Mouse (Mus musculus) MEL (cell line): ENCODE measurements around the gene Elf3. TPM values are rescaled to one million over a fixed set of nuclear protein-coding genes. Genes with fewer than 3 reads are reported as not detected.

Source experiments
- DNase-seq: peaks from one replicate; pipeline ENCODE4 v3.0.0; 2011; ENCODE audit warnings: low read depth, low spot score
- H3K27ac ChIP-seq: 2 replicates; pipeline ENCODE4 v1.5.1; 2012; ENCODE audit warnings: low read depth, mild to moderate bottlenecking, control low read depth, low read length, moderate library complexity; ENCODE audit not compliant: control insufficient read depth
- H3K27me3 ChIP-seq, 2 experiments: fragments of 150-350 bp in 1 of 2; sonication (generic) in 1 of 2; 2 replicates each; pipeline ENCODE4 v1.6.1; 2012; ENCODE audit warnings: low read length in 2 of 2, mild to moderate bottlenecking in 2 of 2, improper control_type of control experiment in 1 of 2, moderate library complexity in 1 of 2; ENCODE audit not compliant: insufficient read depth in 2 of 2, control insufficient read depth in 1 of 2
- H3K36me3 ChIP-seq, 2 experiments: 2 replicates each; pipeline ENCODE4 v1.6.1; 2012 to 2014; ENCODE audit warnings: low read length in 2 of 2, improper control_type of control experiment in 1 of 2, inconsistent platforms in 1 of 2, mild to moderate bottlenecking in 1 of 2; ENCODE audit not compliant: insufficient read depth in 2 of 2, control insufficient read depth in 1 of 2
- H3K4me1 ChIP-seq, 2 experiments: fragments of 150-350 bp in 1 of 2; sonication (generic) in 1 of 2; 2 replicates each; pipeline ENCODE4 v1.6.1; 2012; ENCODE audit warnings: low read length in 2 of 2, improper control_type of control experiment in 1 of 2, mild to moderate bottlenecking in 1 of 2; ENCODE audit not compliant: insufficient read depth in 2 of 2, control insufficient read depth in 1 of 2
- H3K4me3 ChIP-seq, 2 experiments: fragments of 150-350 bp in 1 of 2; sonication (generic) in 1 of 2; 2 replicates each; pipeline ENCODE4 v1.5.1; 2012; ENCODE audit warnings: low read depth in 2 of 2, low read length in 2 of 2, mild to moderate bottlenecking in 2 of 2, moderate library complexity in 2 of 2, control low read depth in 1 of 2, improper control_type of control experiment in 1 of 2; ENCODE audit not compliant: control insufficient read depth in 1 of 2, insufficient read depth in 1 of 2
- H3K79me2 ChIP-seq: 2 replicates; pipeline ENCODE4 v1.6.1; 2012; ENCODE audit warnings: mild to moderate bottlenecking, low read length, moderate library complexity; ENCODE audit not compliant: control insufficient read depth, poor library complexity, insufficient read depth
- H3K9ac ChIP-seq: 2 replicates; pipeline ENCODE4 v1.6.1; 2012; ENCODE audit warnings: low read depth, mild to moderate bottlenecking, control low read depth, low read length, moderate library complexity; ENCODE audit not compliant: control insufficient read depth, poor library complexity, severe bottlenecking
- H3K9me3 ChIP-seq: fragments of 150-350 bp; sonication (generic); replicated peaks from 2 replicates; pipeline ENCODE4 v1.6.1; 2012; ENCODE audit warnings: mild to moderate bottlenecking, low read length, improper control_type of control experiment, moderate library complexity; ENCODE audit not compliant: insufficient read depth
- BHLHE40 ChIP-seq: IDR thresholded peaks from 2 replicates; pipeline ENCODE4 v1.6.1; 2012; ENCODE audit warnings: low read depth, mild to moderate bottlenecking, inconsistent platforms, low read length, improper control_type of control experiment, borderline replicate concordance
- CHD1 ChIP-seq: IDR thresholded peaks from 2 replicates; pipeline ENCODE4 v1.6.1; 2012; ENCODE audit warnings: low read depth, mild to moderate bottlenecking, inconsistent platforms, low read length, improper control_type of control experiment
- CHD2 ChIP-seq: IDR thresholded peaks from 2 replicates; pipeline ENCODE4 v1.6.1; 2011; ENCODE audit warnings: low read length, improper control_type of control experiment
- ELF1 ChIP-seq: IDR thresholded peaks from 2 replicates; pipeline ENCODE4 v1.6.1; 2014; ENCODE audit warnings: low read depth, mild to moderate bottlenecking, inconsistent platforms, low read length, improper control_type of control experiment, moderate library complexity
- EP300 ChIP-seq, 2 experiments: IDR thresholded peaks; 2 replicates each; pipeline ENCODE4 v1.6.1; 2011; ENCODE audit warnings: improper control_type of control experiment in 2 of 2, low read length in 2 of 2, low read depth in 1 of 2, mild to moderate bottlenecking in 1 of 2
- GATA1 ChIP-seq: IDR thresholded peaks from 2 replicates; pipeline ENCODE4 v1.6.1; 2011; ENCODE audit warnings: low read depth, low read length, improper control_type of control experiment
- JUND ChIP-seq: IDR thresholded peaks from 2 replicates; pipeline ENCODE4 v1.6.1; 2011; ENCODE audit warnings: low read depth, mild to moderate bottlenecking, improper control_type of control experiment, low read length
- MAFK ChIP-seq: IDR thresholded peaks from 2 replicates; pipeline ENCODE4 v1.6.1; 2011; ENCODE audit warnings: low read depth, mild to moderate bottlenecking, low read length, improper control_type of control experiment, borderline replicate concordance
- MAX ChIP-seq: IDR thresholded peaks from 2 replicates; pipeline ENCODE4 v1.6.1; 2011; ENCODE audit warnings: low read length, improper control_type of control experiment
- MAZ ChIP-seq: IDR thresholded peaks from 2 replicates; pipeline ENCODE4 v1.6.1; 2012; ENCODE audit warnings: low read depth, mild to moderate bottlenecking, inconsistent platforms, low read length, improper control_type of control experiment
- MEF2A ChIP-seq: IDR thresholded peaks from 2 replicates; pipeline ENCODE4 v1.6.1; 2014; ENCODE audit warnings: low read depth, mild to moderate bottlenecking, inconsistent platforms, low read length, improper control_type of control experiment; ENCODE audit not compliant: poor library complexity, insufficient replicate concordance, severe bottlenecking; ENCODE audit errors: extremely low read depth
- MXI1 ChIP-seq: IDR thresholded peaks from 2 replicates; pipeline ENCODE4 v1.6.1; 2011; ENCODE audit warnings: mild to moderate bottlenecking, low read depth, low read length, improper control_type of control experiment
- MYB ChIP-seq: IDR thresholded peaks from 2 replicates; pipeline ENCODE4 v1.6.1; 2011; ENCODE audit warnings: mild to moderate bottlenecking, low read depth, low read length, improper control_type of control experiment
- MYC ChIP-seq: IDR thresholded peaks from 2 replicates; pipeline ENCODE4 v1.6.1; 2011; ENCODE audit warnings: low read depth, mild to moderate bottlenecking, low read length, improper control_type of control experiment, moderate library complexity
- NELFE ChIP-seq: IDR thresholded peaks from 2 replicates; pipeline ENCODE4 v1.6.1; 2011; ENCODE audit warnings: low read depth, low read length, improper control_type of control experiment
- POLR2AphosphoS5 ChIP-seq: IDR thresholded peaks from 2 replicates; pipeline ENCODE4 v1.6.1; 2012; ENCODE audit warnings: low read depth, borderline replicate concordance, mild to moderate bottlenecking, inconsistent platforms, low read length, moderate library complexity, mixed read lengths
- RAD21 ChIP-seq: IDR thresholded peaks from 2 replicates; pipeline ENCODE4 v1.6.1; 2011; ENCODE audit warnings: mild to moderate bottlenecking, low read depth, low read length, improper control_type of control experiment
- RCOR1 ChIP-seq: IDR thresholded peaks from 2 replicates; pipeline ENCODE4 v1.6.1; 2012; ENCODE audit warnings: low read depth, mild to moderate bottlenecking, inconsistent platforms, low read length, improper control_type of control experiment
- SIN3A ChIP-seq: IDR thresholded peaks from 2 replicates; pipeline ENCODE4 v1.6.1; 2012; ENCODE audit warnings: low read length, improper control_type of control experiment, inconsistent platforms
- SMC3 ChIP-seq: IDR thresholded peaks from 2 replicates; pipeline ENCODE4 v1.6.1; 2011; ENCODE audit warnings: low read depth, low read length, improper control_type of control experiment
- TAL1 ChIP-seq: IDR thresholded peaks from 2 replicates; pipeline ENCODE4 v1.6.1; 2012; ENCODE audit warnings: mild to moderate bottlenecking, inconsistent platforms, low read length, moderate library complexity, mixed read lengths
- TBP ChIP-seq: IDR thresholded peaks from 2 replicates; pipeline ENCODE4 v1.8.0; 2011; ENCODE audit warnings: low read depth, low read length, improper control_type of control experiment
- TCF12 ChIP-seq: IDR thresholded peaks from 2 replicates; pipeline ENCODE4 v1.6.1; 2014; ENCODE audit warnings: low read depth, mild to moderate bottlenecking, inconsistent platforms, low read length, improper control_type of control experiment, moderate library complexity
- UBTF ChIP-seq: IDR thresholded peaks from 2 replicates; pipeline ENCODE4 v1.6.1; 2012; ENCODE audit warnings: low read depth, mild to moderate bottlenecking, inconsistent platforms, low read length, improper control_type of control experiment, moderate library complexity, borderline replicate concordance; ENCODE audit not compliant: insufficient read depth
- USF1 ChIP-seq: IDR thresholded peaks from 2 replicates; pipeline ENCODE4 v1.6.1; 2014; ENCODE audit warnings: low read depth, mild to moderate bottlenecking, inconsistent platforms, low read length, improper control_type of control experiment, moderate library complexity
- USF2 ChIP-seq, 2 experiments: IDR thresholded peaks; 2 replicates each; pipeline ENCODE4 v1.6.1; 2011 to 2012; ENCODE audit warnings: improper control_type of control experiment in 2 of 2, low read length in 2 of 2, borderline replicate concordance in 1 of 2, inconsistent platforms in 1 of 2, low read depth in 1 of 2, mild to moderate bottlenecking in 1 of 2; ENCODE audit not compliant: insufficient read depth in 1 of 2
- ZC3H11A ChIP-seq: IDR thresholded peaks from 2 replicates; pipeline ENCODE4 v1.6.1; 2012; ENCODE audit warnings: low read depth, mild to moderate bottlenecking, inconsistent platforms, low read length, improper control_type of control experiment
- ZKSCAN1 ChIP-seq: IDR thresholded peaks from 2 replicates; pipeline ENCODE4 v1.6.1; 2012; ENCODE audit warnings: low read depth, mild to moderate bottlenecking, inconsistent platforms, low read length, improper control_type of control experiment, moderate library complexity
- polyA plus RNA-seq, 2 experiments: library from polyadenylated mRNA; stranded (reverse) in 1 of 2; unstranded in 1 of 2; fragments of >175 nt in 1 of 2; fragments of >200 nt in 1 of 2; gene quantifications; 2 replicates each; pipeline versions ENCODE4 v1.2.1 to v1.2.4; 2012; ENCODE audit warnings: low replicate concordance in 2 of 2, low read depth in 1 of 2; ENCODE audit not compliant: insufficient read length in 2 of 2, insufficient read depth in 1 of 2, missing spikeins in 1 of 2
- total RNA-seq: library from RNA; depleted of rRNA; stranded (reverse); fragments of 300-350 nt; gene quantifications from 2 replicates; pipeline ENCODE4 v1.2.3, GENCODE M21; 2012

Elf3 gene
- total and polyA plus RNA-seq, 3 experiments, result not detected

DNA sequence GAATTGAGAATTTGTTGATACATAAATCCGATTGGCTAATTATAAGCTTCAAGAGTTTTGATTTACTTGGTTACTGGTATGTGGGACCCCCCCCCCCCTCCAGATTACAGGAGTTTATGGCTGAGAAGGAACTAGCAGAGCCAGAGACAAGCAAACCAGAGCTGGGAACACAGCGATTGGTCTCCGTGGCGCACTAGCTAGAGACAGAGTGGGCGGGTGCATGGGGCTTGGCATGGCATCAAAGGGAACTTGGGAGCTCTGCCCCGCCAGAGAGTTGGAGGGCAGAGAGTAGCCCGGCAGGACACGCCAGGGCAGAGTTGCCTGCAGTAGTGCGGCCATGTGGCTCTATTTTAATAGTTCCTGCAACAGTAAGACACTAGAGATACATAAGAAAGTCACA is 22.3 kb upstream of the Elf3 start:
- Histone ChIP-seq H3K4me1 (peaks cover 0 to 4% of the 10 kb centered on the region in 2 experiments; a peak in 2 of 4 replicates), H3K27me3 (no peaks in the 10 kb centered on the region), H3K79me2 (no peaks in the 10 kb centered on the region; the same call in 1 of the 2 replicates), H3K4me3 (no peak overlapping the region), H3K27ac (no peak overlapping the region), H3K9ac (no peak overlapping the region), H3K9me3 (no peaks in the 10 kb centered on the region), H3K36me3 (no peaks in the 10 kb centered on the region)
- DNase-seq, result no peak
- TF ChIP-seq MAZ (no peak), ELF1 (no peak), MAFK (no peak), POLR2AphosphoS5 (no peak), CHD1 (no peak), USF2 (IDR thresholded peaks at IDR 0.05; ENCODE audit: borderline replicate concordance in 1 of 2, insufficient read depth in 1 of 2, low read depth in 1 of 2, low read length in 2 of 2) (no peak), JUND (no peak), MYB (no peak), CHD2 (no peak), MAX (no peak), USF1 (no peak), SIN3A (no peak), MXI1 (no peak), TCF12 (no peak), NELFE (no peak), MEF2A (no peak), ZKSCAN1 (no peak), GATA1 (no peak), BHLHE40 (no peak), RCOR1 (no peak)

- Histone ChIP-seq H3K27ac (no peak overlapping the region), H3K4me3 (no peak overlapping the region), H3K9me3 (no peaks in the 10 kb centered on the region), H3K9ac (no peak overlapping the region), H3K79me2 (no peaks in the 10 kb centered on the region), H3K27me3 (no peaks in the 10 kb centered on the region), H3K36me3 (no peaks in the 10 kb centered on the region), H3K4me1 (no peaks in the 10 kb centered on the region)
- TF ChIP-seq MYC (no peak), BHLHE40 (no peak), RAD21 (no peak), TAL1 (no peak), POLR2AphosphoS5 (no peak), ZC3H11A (no peak), UBTF (no peak), JUND (no peak), ELF1 (no peak), TBP (no peak), SMC3 (no peak), EP300 (IDR thresholded peaks at IDR 0.05; ENCODE audit: low read depth in 1 of 2, low read length in 2 of 2) (no peak), CHD2 (no peak), MEF2A (no peak), TCF12 (no peak)
- no peak for DNase-seq
These were observed 13.0 kb upstream of the Elf3 start for GRCm38 (mm10) chr1:135271371-135271770.
